Mouse (Mus musculus) thymus, postnatal 14 days (tissue): ENCODE measurements around the gene 1110059E24Rik.
A peak's percentile ranks its signal among the peaks of the same experiment; 100 is the strongest.
"Not testable (repeated sequence)": the region's sequence is repeated elsewhere in the genome, so short reads cannot be mapped to it uniquely, and the experiment has no call there.

ENCODE experiments used
- DNase-seq: peaks from one replicate; pipeline ENCODE4 v3.0.0; 2021

Gene 1110059E24Rik

GRCm38 (mm10) chr19:21652285-21653171 lies at the start of gene 1110059E24Rik:
1110059E24Rik (minus strand) TSS chr19:21652976.
- DNase-seq, result peak; percentile 94

DNA sequence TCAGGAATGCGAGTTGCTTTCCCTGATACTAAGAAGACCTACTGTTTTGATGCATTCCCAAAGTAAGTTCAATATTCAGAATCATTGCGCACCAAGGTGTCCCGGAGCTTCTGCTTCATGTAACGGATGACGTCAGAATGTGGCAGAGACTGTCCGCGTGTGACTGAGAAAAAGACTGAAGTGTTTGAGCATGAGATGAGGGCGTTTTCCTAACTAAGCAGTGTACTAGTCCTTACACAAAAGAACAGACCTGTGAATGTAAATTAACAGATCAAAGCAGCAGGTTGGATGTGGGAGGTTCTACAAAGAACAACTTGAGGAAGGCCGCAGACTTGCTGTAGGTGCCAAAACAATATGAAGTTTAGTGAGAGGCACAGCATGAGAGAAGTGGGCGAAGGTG lies 28.2 kb upstream of the 1110059E24Rik start:
- no peak for DNase-seq

- DNase-seq, result no peak
These were observed 27.3 kb upstream of the 1110059E24Rik start for GRCm38 (mm10) chr19:21680091-21680490.

GRCm38 (mm10) chr19:21674354-21675096 lies 21.7 kb upstream of the 1110059E24Rik start:
- no peak for DNase-seq

GRCm38 (mm10) chr19:21669650-21670049 lies 16.9 kb upstream of the 1110059E24Rik start:
- DNase-seq, result no peak

- DNase-seq, result no peak
These were observed 11.1 kb upstream of the 1110059E24Rik start for GRCm38 (mm10) chr19:21663756-21664456.

GRCm38 (mm10) chr19:21660734-21661133 lies 8.0 kb upstream of the 1110059E24Rik start:
- no peak for DNase-seq

DNA sequence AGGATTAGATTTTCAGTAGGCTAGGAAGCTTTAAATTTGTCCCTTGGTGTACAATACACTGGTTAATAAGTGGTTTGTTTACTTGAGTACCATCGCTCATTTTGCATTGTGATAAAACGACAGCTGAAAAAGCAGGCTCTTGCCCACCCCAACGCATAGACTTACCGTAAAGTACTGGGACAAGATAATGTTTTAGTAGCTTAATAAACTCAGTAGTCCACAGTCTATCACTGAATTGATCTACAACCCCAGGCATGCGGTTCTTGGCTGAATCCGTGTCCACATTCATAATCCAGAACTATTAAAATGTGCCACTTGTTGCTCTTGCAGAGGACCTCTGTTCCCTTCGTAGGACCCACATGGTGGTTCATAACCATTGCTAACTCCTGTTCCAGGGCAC lies 2.0 kb upstream of the 1110059E24Rik start:
- no peak for DNase-seq

DNA sequence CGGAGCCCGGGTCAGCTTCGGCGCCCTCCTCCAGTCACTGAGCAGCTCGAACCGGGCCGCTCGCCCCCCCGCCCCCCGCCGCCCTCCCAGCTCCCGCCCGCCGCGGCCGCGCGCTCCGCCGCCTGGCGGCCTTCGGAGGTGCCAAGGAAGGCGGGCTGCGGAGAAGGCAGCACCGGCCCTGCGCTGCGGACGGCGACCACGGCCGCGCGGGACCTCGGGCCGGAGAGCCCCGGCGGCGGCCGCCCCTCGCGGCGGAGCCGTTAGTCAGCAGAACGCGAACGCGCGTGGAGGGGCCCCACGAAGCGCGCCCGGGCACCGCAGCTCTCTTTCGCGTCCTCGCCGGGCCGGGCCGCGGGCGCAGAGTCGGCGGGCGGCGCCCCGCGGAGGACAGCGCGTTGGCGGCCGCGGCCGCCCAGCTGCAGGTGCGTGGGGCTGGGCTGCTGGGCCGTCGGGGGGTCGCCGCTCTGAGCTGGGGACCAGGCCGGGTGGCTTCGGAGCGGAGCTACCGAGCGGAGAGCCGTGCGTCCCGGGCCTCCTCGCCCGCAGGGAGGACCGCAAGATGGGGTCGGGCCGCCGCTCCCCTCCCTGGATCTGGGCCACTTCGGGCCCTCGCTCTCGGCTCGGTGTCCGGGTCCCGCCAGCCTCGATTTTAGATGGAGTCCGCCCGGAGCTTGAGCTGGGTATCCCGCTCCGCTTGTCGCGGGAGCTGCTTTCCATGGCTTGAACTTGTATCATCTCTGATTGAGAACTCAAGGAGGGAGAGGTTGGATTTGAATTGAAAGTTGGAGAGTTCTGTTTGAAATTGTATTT lies 601 bp upstream of the 1110059E24Rik start, which contains the start of gene Abhd17b:
Gene Abhd17b, plus strand, starts transcription at position 14 of the 810 bp plus-strand sequence.
- peak; percentile 58 for DNase-seq

GRCm38 (mm10) chr19:21651664-21652063 lies 1.1 kb downstream of the 1110059E24Rik start:
- DNase-seq, result no peak

GRCm38 (mm10) chr19:21646142-21646541 lies 6.6 kb downstream of the 1110059E24Rik start:
- no peak for DNase-seq

DNA sequence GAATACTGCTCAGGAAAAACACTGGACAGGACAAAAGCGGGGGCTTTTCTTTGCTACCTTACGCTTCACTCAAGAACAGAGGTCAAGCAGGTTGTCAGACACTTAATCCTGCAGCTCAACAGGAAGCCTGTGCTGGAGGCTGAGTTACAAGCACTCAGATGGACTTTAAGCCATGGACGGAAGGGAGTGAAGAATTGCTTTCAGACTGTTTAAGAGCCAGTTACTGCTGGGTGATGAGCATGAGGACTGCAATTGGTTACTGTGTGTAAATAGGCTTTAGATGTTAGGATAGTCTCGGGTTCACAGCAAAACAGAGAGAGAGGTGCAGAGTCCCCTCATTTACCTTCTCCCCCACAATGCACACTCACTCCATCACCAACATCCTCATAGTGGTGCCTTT lies 7.5 kb downstream of the 1110059E24Rik start:
- no peak for DNase-seq

- no peak for DNase-seq
These were observed 8.8 kb downstream of the 1110059E24Rik start for GRCm38 (mm10) chr19:21643935-21644334.

DNA sequence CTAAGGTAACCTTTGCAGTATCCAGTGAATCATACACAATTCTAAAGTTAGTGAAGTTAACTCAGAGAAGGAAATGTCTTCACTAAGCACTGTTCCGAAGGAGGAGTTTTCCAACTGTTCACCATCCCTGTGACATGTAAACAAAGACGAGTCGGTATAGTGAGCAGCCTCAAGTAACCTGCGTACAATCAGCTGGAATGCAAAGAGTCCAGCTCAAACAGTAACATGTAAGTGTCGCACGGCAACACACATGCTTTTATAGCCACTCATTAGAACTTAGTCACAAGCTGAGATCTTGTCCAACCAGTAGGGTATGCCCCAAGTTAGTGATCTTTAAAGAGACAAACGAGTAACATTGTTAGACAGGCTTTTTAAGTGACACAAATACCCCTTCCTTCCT lies 15.1 kb downstream of the 1110059E24Rik start:
- DNase-seq, result no peak

- no peak for DNase-seq
These were observed 15.9 kb downstream of the 1110059E24Rik start for GRCm38 (mm10) chr19:21636907-21637306.

- DNase-seq, result no peak
These were observed 17.4 kb downstream of the 1110059E24Rik start for GRCm38 (mm10) chr19:21635406-21635805.

DNA sequence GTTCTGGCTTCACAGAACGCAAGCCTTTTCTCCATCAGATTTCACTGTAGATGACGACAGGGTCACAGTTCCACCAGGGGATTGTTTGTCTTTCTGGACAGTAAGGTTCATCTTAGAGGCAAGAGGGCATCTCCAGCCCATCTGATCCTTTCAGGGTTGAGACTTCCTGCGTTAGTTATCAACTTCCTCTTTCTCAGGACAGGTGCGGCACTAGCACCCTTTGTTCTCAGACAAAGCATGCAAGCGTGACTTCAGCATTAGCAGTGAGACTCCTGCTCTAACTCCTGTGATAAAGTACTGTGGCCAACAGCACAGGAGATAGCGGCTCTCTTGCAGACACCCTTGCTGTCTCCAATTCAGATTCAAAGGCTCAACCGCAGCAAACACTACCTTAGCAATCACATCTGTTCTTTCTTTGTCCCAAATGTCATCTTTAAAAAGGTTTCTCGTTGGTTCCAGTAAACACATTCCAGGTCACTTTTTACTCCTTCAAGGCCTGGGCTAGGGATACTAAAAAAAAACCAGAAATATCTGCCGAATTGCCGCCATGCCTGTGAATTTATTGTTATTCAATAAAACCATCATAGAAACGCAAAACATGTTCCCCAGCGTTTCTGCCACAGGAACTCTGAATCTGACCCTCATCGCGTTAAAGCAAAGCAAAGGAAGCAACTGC lies 22.0 kb downstream of the 1110059E24Rik start:
- peak; percentile 60 for DNase-seq

GRCm38 (mm10) chr19:21629501-21629900 lies 23.3 kb downstream of the 1110059E24Rik start:
- no peak for DNase-seq

DNA sequence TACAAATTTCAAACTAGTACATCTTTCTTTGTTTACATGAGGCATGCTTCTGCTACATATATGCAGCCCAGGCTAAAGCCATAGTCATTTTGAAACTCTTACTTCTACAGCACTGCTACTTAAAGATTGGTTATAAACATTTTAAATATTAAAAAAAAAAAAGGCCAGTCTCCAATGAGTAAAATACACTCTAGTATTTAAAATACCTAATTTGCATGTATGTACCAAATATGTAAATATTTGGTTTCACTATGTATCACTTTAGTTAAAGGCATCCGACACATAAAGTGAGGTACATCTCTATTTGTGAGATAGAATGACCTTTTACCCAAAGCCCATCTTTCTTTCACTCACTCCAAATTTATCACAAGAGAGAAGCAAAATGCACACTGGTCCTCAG lies 23.7 kb downstream of the 1110059E24Rik start:
- DNase-seq, result no peak

DNA sequence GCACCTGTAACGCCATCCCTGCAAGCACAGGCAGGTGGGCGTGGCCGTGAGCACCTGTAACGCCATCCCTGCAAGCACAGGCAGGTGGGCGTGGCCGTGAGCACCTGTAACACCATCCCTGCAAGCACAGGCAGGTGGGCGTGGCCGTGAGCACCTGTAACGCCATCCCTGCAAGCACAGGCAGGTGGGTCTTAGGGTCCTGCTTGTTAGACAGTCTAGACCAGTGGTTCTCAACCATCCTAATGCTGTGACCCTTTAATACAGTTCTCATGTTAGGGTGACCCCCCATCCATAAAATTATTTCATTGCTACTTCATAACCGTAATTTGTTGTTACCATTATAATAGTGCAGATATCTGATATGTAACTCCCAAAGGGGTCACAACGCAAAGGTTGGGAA lies 24.3 kb downstream of the 1110059E24Rik start:
- not testable (repeated sequence) for DNase-seq

- no peak for DNase-seq
These were observed 26.3 kb downstream of the 1110059E24Rik start for GRCm38 (mm10) chr19:21626271-21626988.
